Mouse (Mus musculus) CD4-positive naive resting alpha-beta T cell, adult 76 days (primary cell): ENCODE data around the gene Mia2. TPM values are rescaled to one million over a fixed set of nuclear protein-coding genes. Genes with fewer than 3 reads are reported as not detected.

ENCODE experiments used
- total RNA-seq: library from RNA; stranded (reverse); gene quantifications from one replicate; pipeline ENCODE4 v1.2.4, GENCODE M21; 2023

Mia2 gene
- 141 TPM for total RNA-seq

GRCm38 (mm10) chr12:59095104-59096025, at the start of gene Mia2:
Gene Mia2 (plus strand): TSS chr12:59095799.

GRCm38 (mm10) chr12:59060993-59061595, 34.5 kb upstream of the Mia2 start, which contains the start of gene Trappc6b:
Gene Trappc6b (minus strand): TSS chr12:59061472.

GRCm38 (mm10) chr12:59066448-59067077, 29.0 kb upstream of the Mia2 start, which contains the start of gene Pnn:
Gene Pnn (plus strand): TSS chr12:59066884.

GRCm38 (mm10) chr12:59219325-59220225, 124.0 kb downstream of the Mia2 start, which contains the start of gene Fbxo33:
Gene Fbxo33 (minus strand): TSS chr12:59219725.

Other genes with a start within 250 kb of the Mia2 start
- 21.9 TPM for gene Sec23a, start 83.8 kb upstream of the Mia2 start, total RNA-seq
- gene Gemin2, start 82.4 kb upstream of the Mia2 start, total RNA-seq: 10.1 TPM
- 58.8 TPM for gene Trappc6b, start 34.3 kb upstream of the Mia2 start, total RNA-seq
- 79.6 TPM for gene Pnn, start 28.9 kb upstream of the Mia2 start, total RNA-seq
- 97.9 TPM for gene Fbxo33, start 123.9 kb downstream of the Mia2 start, total RNA-seq